Mouse (Mus musculus) bone marrow macrophage, adult 2 months (primary cell): ENCODE results near the gene Pik3cd.

ENCODE experiments used
- CTCF ChIP-seq: IDR thresholded peaks from 2 replicates; pipeline ENCODE4 v1.5.1; 2012; ENCODE audit warnings: low read depth, mild to moderate bottlenecking, low read length, moderate library complexity
- POLR2A ChIP-seq: IDR thresholded peaks from 2 replicates; pipeline ENCODE4 v1.6.1; 2012; ENCODE audit warnings: mild to moderate bottlenecking, low read depth, low read length, borderline replicate concordance

- no peak for TF ChIP-seq CTCF
- TF ChIP-seq POLR2A: no peak
Measured at GRCm38 (mm10) chr4:149678006-149678405, 24.4 kb downstream of the Pik3cd start.
